Mouse (Mus musculus) kidney, adult 8-10 months (tissue): ENCODE measurements at regions not wholly inside any gene's neighbourhood (a gene's known extent, or its start where the extent isn't known, plus 50 kb on each side); places are given as distances from the start of the nearest gene placed in this dataset.

Experiments used
- DNase-seq, 2 experiments: peaks; one replicate each; pipeline ENCODE4 v3.0.0; 2022

GRCm38 (mm10) chr13:30042689-30043320, 56.9 kb upstream of the E2f3 start:
- DNase-seq = no peak

- DNase-seq = no peak
These were observed 55.8 kb upstream of the E2f3 start for GRCm38 (mm10) chr13:30041501-30042295.

- no peak for DNase-seq
These were observed 54.4 kb upstream of the E2f3 start for GRCm38 (mm10) chr13:30040288-30040687.

- DNase-seq = no peak
These were observed 53.9 kb upstream of the E2f3 start for GRCm38 (mm10) chr13:30039791-30040190.

- DNase-seq = peak; percentile 18 to 23
These were observed 50.7 kb upstream of the E2f3 start for GRCm38 (mm10) chr13:30036561-30036960.

GRCm38 (mm10) chr13:30036071-30036470, 50.2 kb upstream of the E2f3 start:
- DNase-seq = no peak
